Mouse (Mus musculus) limb, embryonic 12.5 days (tissue): Measurements from ENCODE around the gene Ywhae. TPM values are rescaled to one million over a fixed set of nuclear protein-coding genes. Genes with fewer than 3 reads are reported as not detected.
"Not testable (repeated sequence)": the region's sequence is repeated elsewhere in the genome, so short reads cannot be mapped to it uniquely, and the experiment has no call there.

Experiments used
- ATAC-seq: fragments of 200-750 bp; cut with Nextera tagmentation; 2 replicates; pipeline ENCODE4 v1.8.0; 2017; ENCODE audit warnings: low read depth, moderate TSS enrichment; ENCODE audit not compliant: insufficient number of reproducible peaks, insufficient read depth, low FRiP score, low TSS enrichment
- H3K27ac ChIP-seq: fragments of 300-500 bp; sonication (generic); 2 replicates; pipeline ENCODE4 v1.5.1; 2016; ENCODE audit warnings: mild to moderate bottlenecking, moderate library complexity
- H3K27me3 ChIP-seq: fragments of 300-500 bp; sonication (generic); 2 replicates; pipeline ENCODE4 v1.6.1; 2016; ENCODE audit warnings: mild to moderate bottlenecking, moderate library complexity
- H3K36me3 ChIP-seq: fragments of 300-500 bp; sonication (generic); 2 replicates; pipeline ENCODE4 v1.6.1; 2016; ENCODE audit warnings: mild to moderate bottlenecking, moderate library complexity
- H3K4me1 ChIP-seq: fragments of 300-500 bp; sonication (generic); replicated peaks from 2 replicates; pipeline ENCODE4 v1.6.1; 2016
- H3K4me2 ChIP-seq: fragments of 300-500 bp; sonication (generic); 2 replicates; pipeline ENCODE4 v1.6.1; 2016; ENCODE audit warnings: mild to moderate bottlenecking, moderate library complexity
- H3K4me3 ChIP-seq: fragments of 300-500 bp; sonication (generic); replicated peaks from 2 replicates; pipeline ENCODE4 v1.5.1; 2016; ENCODE audit warnings: mild to moderate bottlenecking
- H3K9ac ChIP-seq: fragments of 300-500 bp; sonication (generic); replicated peaks from 2 replicates; pipeline ENCODE4 v1.6.1; 2016; ENCODE audit warnings: mild to moderate bottlenecking, moderate library complexity
- H3K9me3 ChIP-seq: fragments of 300-500 bp; sonication (generic); 2 replicates; pipeline ENCODE4 v1.6.1; 2016; ENCODE audit warnings: mild to moderate bottlenecking, moderate library complexity
- WGBS: fragments of 180-500 bp; shearing (Covaris S2); methylation state at CpG from one replicate; pipeline ENCODE4 v1.1.7; 2016; 5-methylcytosine and 5-hydroxymethylcytosine counted together
- polyA plus RNA-seq: library from polyadenylated mRNA; unstranded; fragments of >200 nt; fragmentation: Nextera tagmentation; extraction: Ambion mirVana; gene quantifications from 2 replicates; pipeline ENCODE4 v1.2.1, GENCODE M21; 2016

Ywhae gene
- polyA plus RNA-seq = 1,061 and 1,068 TPM in 2 replicates

GRCm38 (mm10) chr11:75732434-75733226, at the start of gene Ywhae:
Ywhae (plus strand) TSS chr11:75732869.
- peak within 1 kb of the TSS; percentile 99 for H3K27ac ChIP-seq
- peak; percentile 93 for ATAC-seq
- H3K4me1 ChIP-seq = peaks cover 23% of the 10 kb centered on the region
- peak within 1 kb of the TSS; percentile 98 for H3K9ac ChIP-seq
- H3K27me3 ChIP-seq = no peaks in the 10 kb centered on the region; the same call in 1 of the 2 replicates
- under 1% methylated on average over 71 of the region's 76 CpGs for WGBS
- H3K4me2 ChIP-seq = peak within 1 kb of the TSS; percentile 74
- H3K4me3 ChIP-seq = peak within 1 kb of the TSS; percentile 92
- no peaks in the 10 kb centered on the region for H3K9me3 ChIP-seq
- H3K36me3 ChIP-seq = peaks cover 10% of the 10 kb centered on the region; the same call in 1 of the 2 replicates

- H3K36me3 ChIP-seq = peaks cover 28% of the 10 kb centered on the region
- no peak overlapping the region for H3K4me3 ChIP-seq
- 93% methylated on average over 5 of the region's 5 CpGs for WGBS
- ATAC-seq = no peak
- no peak overlapping the region for H3K4me2 ChIP-seq
- H3K27ac ChIP-seq = no peak overlapping the region
- H3K27me3 ChIP-seq = no peaks in the 10 kb centered on the region
- H3K4me1 ChIP-seq = peaks cover 20% of the 10 kb centered on the region
- no peak overlapping the region for H3K9ac ChIP-seq
- H3K9me3 ChIP-seq = no peaks in the 10 kb centered on the region
These were observed 48.2 kb upstream of the Ywhae start for GRCm38 (mm10) chr11:75684462-75684861.

- WGBS = 81% methylated on average over 2 of the region's 2 CpGs
- no peak for ATAC-seq
- Histone ChIP-seq H3K4me1 (peaks cover 20% of the 10 kb centered on the region), H3K4me2 (no peak overlapping the region), H3K9me3 (no peaks in the 10 kb centered on the region), H3K27ac (no peak overlapping the region), H3K4me3 (no peak overlapping the region), H3K36me3 (peaks cover 33% of the 10 kb centered on the region), H3K27me3 (no peaks in the 10 kb centered on the region), H3K9ac (no peak overlapping the region)
These were observed 47.7 kb upstream of the Ywhae start for GRCm38 (mm10) chr11:75684956-75685355.

GRCm38 (mm10) chr11:75687343-75687993, 45.2 kb upstream of the Ywhae start:
- Histone ChIP-seq H3K4me3 (no peak overlapping the region), H3K9me3 (no peaks in the 10 kb centered on the region), H3K9ac (no peak overlapping the region), H3K4me1 (peaks cover 9% of the 10 kb centered on the region; the same call in 1 of the 2 replicates), H3K4me2 (no peak overlapping the region), H3K27ac (no peak overlapping the region), H3K27me3 (no peaks in the 10 kb centered on the region), H3K36me3 (peaks cover 52% of the 10 kb centered on the region)
- WGBS = 69% methylated on average over 2 of the region's 2 CpGs
- ATAC-seq = no peak

GRCm38 (mm10) chr11:75688132-75688531, 44.5 kb upstream of the Ywhae start:
- H3K36me3 ChIP-seq = peaks cover 51% of the 10 kb centered on the region
- no peak overlapping the region for H3K9ac ChIP-seq
- no peak overlapping the region for H3K27ac ChIP-seq
- no peaks in the 10 kb centered on the region for H3K9me3 ChIP-seq
- H3K4me2 ChIP-seq = no peak overlapping the region
- H3K27me3 ChIP-seq = no peaks in the 10 kb centered on the region
- H3K4me1 ChIP-seq = peaks cover 9% of the 10 kb centered on the region; the same call in 1 of the 2 replicates
- no peak overlapping the region for H3K4me3 ChIP-seq
- no peak for ATAC-seq
- 83% methylated on average over 2 of the region's 2 CpGs for WGBS

- H3K4me3 ChIP-seq = no peak overlapping the region
- H3K27me3 ChIP-seq = no peaks in the 10 kb centered on the region
- no peak overlapping the region for H3K9ac ChIP-seq
- H3K27ac ChIP-seq = no peak overlapping the region
- peaks cover 58% of the 10 kb centered on the region for H3K36me3 ChIP-seq
- WGBS = 79% methylated on average over 1 of the region's 1 CpGs
- peaks cover 8% of the 10 kb centered on the region; the same call in 1 of the 2 replicates for H3K4me1 ChIP-seq
- ATAC-seq = no peak
- H3K4me2 ChIP-seq = no peak overlapping the region
- no peaks in the 10 kb centered on the region for H3K9me3 ChIP-seq
These were observed 42.7 kb upstream of the Ywhae start for GRCm38 (mm10) chr11:75689977-75690376.

GRCm38 (mm10) chr11:75691047-75691446, 41.6 kb upstream of the Ywhae start:
- H3K9me3 ChIP-seq = no peaks in the 10 kb centered on the region
- no peaks in the 10 kb centered on the region for H3K27me3 ChIP-seq
- no peak overlapping the region for H3K4me3 ChIP-seq
- peaks cover 67% of the 10 kb centered on the region for H3K36me3 ChIP-seq
- no peak overlapping the region for H3K4me2 ChIP-seq
- H3K9ac ChIP-seq = no peak overlapping the region
- no peak overlapping the region for H3K27ac ChIP-seq
- H3K4me1 ChIP-seq = peaks cover 7% of the 10 kb centered on the region; the same call in 1 of the 2 replicates
- no peak for ATAC-seq

- Histone ChIP-seq H3K4me1 (0 out of 2 replicates have a peak, but pooled peaks cover 2% of the 10 kb centered on the region), H3K4me3 (no peak overlapping the region), H3K27ac (no peak overlapping the region), H3K9me3 (no peaks in the 10 kb centered on the region), H3K9ac (no peak overlapping the region), H3K4me2 (no peak overlapping the region), H3K27me3 (no peaks in the 10 kb centered on the region), H3K36me3 (peaks cover 92% of the 10 kb centered on the region)
- 94% methylated on average over 5 of the region's 5 CpGs for WGBS
- ATAC-seq = no peak
These were observed 39.1 kb upstream of the Ywhae start for GRCm38 (mm10) chr11:75693570-75693969.

GRCm38 (mm10) chr11:75697464-75697863, 35.2 kb upstream of the Ywhae start:
- H3K9ac ChIP-seq, H3K9me3 ChIP-seq, H3K4me1 ChIP-seq, H3K27ac ChIP-seq, ATAC-seq, H3K4me3 ChIP-seq, H3K27me3 ChIP-seq, H3K4me2 ChIP-seq: not testable (repeated sequence)
- 98% methylated on average over 3 of the region's 3 CpGs for WGBS
- H3K36me3 ChIP-seq = peaks cover 94% of the 10 kb centered on the region

- no peak overlapping the region for H3K4me3 ChIP-seq
- H3K4me2 ChIP-seq = no peak overlapping the region
- H3K4me1 ChIP-seq = no peaks in the 10 kb centered on the region
- no peak overlapping the region for H3K9ac ChIP-seq
- no peaks in the 10 kb centered on the region for H3K27me3 ChIP-seq
- 95% methylated on average over 5 of the region's 5 CpGs for WGBS
- H3K27ac ChIP-seq = no peak overlapping the region
- no peak for ATAC-seq
- peaks cover 95% of the 10 kb centered on the region for H3K36me3 ChIP-seq
- no peaks in the 10 kb centered on the region for H3K9me3 ChIP-seq
These were observed 32.1 kb upstream of the Ywhae start for GRCm38 (mm10) chr11:75700557-75700956.

GRCm38 (mm10) chr11:75702761-75703160, 29.9 kb upstream of the Ywhae start:
- no peak for ATAC-seq
- H3K4me2 ChIP-seq = no peak overlapping the region
- H3K4me3 ChIP-seq = no peak overlapping the region
- no peaks in the 10 kb centered on the region for H3K9me3 ChIP-seq
- H3K4me1 ChIP-seq = no peaks in the 10 kb centered on the region
- H3K27me3 ChIP-seq = no peaks in the 10 kb centered on the region
- no peak overlapping the region for H3K27ac ChIP-seq
- no peak overlapping the region for H3K9ac ChIP-seq
- 90% methylated on average over 6 of the region's 6 CpGs for WGBS
- H3K36me3 ChIP-seq = peaks cover 92% of the 10 kb centered on the region
